Mouse (Mus musculus) mouse embryonic stem cell (cell line): ENCODE data around the gene Olfr2.
"Not testable (repeated sequence)": the region's sequence is repeated elsewhere in the genome, so short reads cannot be mapped to it uniquely, and the experiment has no call there.

Experiments
- in situ Hi-C, 2 experiments: fragments of 300-500 bp; cut with MboI; formaldehyde crosslinking; loops; 1 replicate in 1 of 2; 3 replicates in 1 of 2; pipeline ENCODE4 v1.14.3; 2019 to 2020; ENCODE audit warnings: low sequenced_read_pairs in 2 of 2, low pct_unique_long_range_greater_than_20kb in 1 of 2, mixed read lengths in 1 of 2; ENCODE audit not compliant: unreplicated experiment in 1 of 2

The Olfr2 gene

DNA sequence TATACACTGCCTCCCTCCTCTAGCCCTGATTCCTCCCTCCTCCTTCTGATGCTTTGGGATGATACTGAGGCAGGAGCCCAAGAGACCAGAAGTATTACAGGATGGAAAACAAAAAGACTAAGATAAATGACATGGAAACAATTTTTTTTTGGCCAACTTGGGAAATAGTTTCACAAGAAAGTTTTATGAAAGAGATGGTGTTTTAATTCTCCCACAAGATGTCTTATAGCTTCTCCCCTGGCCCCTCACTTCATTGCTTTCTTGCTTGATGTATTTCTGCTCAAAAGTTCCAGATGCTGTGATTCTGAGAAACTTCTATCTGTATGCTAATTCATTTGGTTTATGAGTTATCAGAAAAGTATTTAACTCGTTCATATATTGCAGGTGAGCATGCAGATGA is at the start of gene Olfr2:
Gene Olfr2 (minus strand): TSS at position 101 of the 400 bp plus-strand sequence.
- in situ Hi-C loops = no loop called here

- in situ Hi-C loops = no loop called here
These were observed 41.7 kb upstream of the Olfr2 start for GRCm38 (mm10) chr7:107047578-107047977.

DNA sequence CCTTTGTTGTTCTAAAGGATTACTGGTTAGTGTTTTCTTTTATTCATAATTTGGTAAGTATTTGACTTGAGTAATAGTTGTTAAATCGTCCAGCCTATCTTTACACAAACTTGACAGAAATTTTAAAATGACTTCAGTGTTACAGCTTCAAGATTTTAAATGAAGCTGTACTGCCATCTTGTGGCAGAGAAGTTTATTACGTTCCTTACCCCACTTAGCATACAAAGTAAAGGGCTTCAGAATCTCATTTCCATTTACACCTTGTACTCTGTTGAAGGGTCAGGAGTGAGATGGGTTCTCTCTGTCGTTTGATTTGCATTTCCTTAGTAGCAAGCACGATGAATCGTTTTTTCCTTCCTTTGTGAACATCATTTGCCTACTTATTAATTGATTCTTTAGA is 40.0 kb upstream of the Olfr2 start:
- in situ Hi-C loops = no loop called here

DNA sequence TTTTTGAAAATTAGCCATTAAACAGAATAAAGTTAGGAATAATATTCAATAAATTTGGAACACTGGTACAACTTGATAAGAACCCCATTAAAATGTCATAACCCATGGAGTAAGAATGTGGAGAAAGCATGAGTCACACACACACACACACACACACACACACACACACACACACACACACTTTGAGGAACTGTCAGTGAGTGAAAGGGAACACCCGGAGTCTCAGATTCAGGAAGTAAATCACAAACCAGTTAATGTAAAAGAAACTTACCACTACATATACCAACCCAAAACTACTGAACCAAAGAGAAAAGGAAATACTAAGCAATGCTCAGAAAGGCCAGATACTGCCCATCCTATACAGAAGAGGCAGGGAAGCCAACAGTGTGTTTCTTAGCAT is 38.5 kb upstream of the Olfr2 start:
- in situ Hi-C loops = no loop called here

DNA sequence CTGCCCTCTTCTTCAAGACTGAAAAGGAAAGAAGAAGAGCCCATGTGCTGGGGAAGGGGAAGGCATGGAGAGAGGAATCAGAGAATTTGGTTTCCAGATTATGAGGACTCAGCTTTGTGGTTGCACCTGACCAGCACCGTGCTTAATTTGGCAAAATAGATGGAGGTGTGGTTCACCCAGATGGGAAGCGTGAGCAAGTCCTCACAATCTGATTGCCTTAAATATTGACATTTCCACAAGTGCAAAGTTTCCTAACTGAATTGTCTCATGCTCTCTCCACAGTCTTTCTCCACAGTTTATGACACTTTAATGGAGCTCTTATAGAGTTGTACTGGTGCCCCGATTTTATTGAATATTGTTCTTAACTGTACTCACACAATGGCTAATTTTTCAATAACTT is 37.3 kb upstream of the Olfr2 start:
- in situ Hi-C loops = no loop called here

GRCm38 (mm10) chr7:107039934-107040563 is 34.2 kb upstream of the Olfr2 start:
- in situ Hi-C loops = no loop called here

DNA sequence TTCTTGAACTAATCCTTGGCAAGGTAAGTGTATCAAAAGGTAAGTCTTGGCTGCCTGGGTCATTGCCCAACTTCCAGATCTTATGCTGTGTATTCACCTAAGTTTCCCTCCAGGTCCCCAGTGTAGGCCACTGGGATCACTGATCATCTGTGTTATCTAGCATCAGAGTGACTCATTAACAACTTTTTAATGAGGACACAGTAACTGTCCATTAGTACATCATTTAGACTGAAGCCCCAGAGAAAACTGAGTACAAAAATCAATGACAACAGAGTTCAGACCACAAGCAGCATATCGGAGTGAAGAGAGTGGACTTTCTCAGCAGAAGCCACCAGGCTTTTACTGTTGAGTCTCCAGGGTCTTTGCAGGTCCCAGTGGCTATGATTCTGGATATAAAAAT is 25.0 kb upstream of the Olfr2 start, which contains the start of gene Olfr713:
Gene Olfr713 (plus strand): TSS at position 301 of the 400 bp plus-strand sequence.
- in situ Hi-C loops = no loop called here

DNA sequence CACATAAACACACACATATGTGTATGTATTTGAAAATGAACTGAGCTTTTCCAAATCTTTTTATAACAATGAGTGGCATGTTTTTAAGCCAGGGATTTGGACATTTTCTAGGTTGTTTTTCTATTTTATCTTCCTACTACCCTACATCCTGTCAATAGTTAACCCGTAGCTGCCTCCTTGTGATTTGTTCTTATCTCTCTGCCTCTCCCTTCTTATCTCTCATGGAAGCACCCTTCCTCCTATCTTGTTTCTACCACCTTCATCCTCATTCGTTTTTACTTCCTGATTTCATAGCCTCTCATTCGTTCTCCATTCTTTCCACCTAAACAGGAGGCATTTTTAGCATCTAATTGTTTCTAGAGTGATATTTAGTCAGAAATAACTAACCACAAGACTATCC is 1.7 kb downstream of the Olfr2 start:
- in situ Hi-C loops = no loop called here

GRCm38 (mm10) chr7:107000798-107001197 is 5.1 kb downstream of the Olfr2 start:
- in situ Hi-C loops = no loop called here

DNA sequence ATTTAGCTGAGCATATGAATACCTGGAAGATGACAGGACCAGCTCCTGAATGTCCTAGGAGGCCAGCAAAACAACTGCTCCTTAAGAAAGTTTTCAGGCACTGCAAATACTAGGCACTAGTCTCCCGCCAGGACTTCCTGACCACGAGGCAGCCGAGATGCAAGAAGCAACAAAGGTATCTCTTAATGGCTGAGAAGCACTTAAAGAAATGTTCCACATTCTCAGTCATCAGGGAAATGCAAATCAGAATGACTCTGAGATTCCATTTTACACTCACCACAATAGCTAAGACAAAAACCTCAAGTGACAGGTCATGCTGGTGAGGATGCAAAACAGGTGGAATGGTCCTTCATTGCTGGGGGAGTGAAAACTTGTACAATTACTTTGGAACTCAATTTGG is 20.6 kb downstream of the Olfr2 start:
- in situ Hi-C loops = no loop called here

DNA sequence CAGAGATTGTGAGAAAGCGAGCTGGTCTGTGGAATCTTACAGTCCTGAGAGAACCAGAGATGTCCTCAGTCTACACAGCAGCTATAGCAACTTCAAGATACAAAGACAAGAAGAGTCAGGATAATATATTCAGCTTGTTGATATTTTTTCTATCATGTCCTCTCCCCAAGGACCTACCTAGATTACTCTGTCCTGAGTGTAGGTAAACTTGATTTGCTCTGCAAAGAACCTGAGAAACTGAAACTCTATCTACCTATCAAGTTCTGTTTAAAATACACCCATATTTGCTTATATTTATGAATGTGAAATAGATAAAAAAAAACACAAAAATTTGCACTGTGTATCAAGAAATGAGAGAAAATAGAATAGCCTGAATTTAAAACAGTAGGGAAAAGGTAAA is 30.5 kb downstream of the Olfr2 start, which contains the start of gene Olfr711:
Gene Olfr711 (minus strand): TSS at position 101 of the 400 bp plus-strand sequence.
- in situ Hi-C loops = no loop called here

DNA sequence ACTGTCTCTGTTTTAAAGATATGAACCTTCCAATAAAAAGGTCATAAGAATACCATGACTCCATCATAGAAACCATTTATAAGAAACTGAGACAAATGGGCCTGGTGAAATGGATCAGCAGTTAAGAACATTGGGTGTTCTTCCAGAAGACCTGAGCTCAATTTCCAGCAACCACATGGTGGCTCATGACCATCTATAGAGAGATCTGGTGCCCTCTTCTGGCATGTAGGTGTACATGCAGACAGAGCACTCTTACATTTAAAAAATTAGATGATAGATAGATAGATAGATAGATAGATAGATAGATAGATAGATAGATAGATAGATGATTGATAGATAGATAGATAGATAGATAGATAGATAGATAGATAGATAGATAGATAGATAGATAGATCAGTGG is 38.4 kb downstream of the Olfr2 start:
- in situ Hi-C loops = not testable (repeated sequence)

DNA sequence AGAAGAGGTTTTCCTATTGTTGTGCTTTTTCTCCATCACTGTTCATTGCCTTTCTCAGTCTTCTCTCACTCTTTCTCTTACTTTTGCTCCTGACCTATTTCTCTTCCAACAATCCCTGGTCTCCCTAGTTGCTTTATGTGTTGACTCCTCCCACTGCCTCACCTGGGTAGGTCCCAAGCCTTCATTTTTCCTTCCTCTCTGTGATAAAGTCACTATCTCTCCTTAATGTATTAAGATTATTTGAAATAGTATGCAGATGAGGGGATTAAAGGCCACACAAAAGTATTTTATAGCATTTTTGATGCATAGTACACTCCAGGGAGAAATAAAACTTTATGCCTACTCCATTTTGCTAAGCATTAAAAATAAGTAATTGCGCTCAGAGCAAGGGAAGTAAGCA is 42.0 kb downstream of the Olfr2 start, which contains the start of gene Olfr6:
Gene Olfr6 (minus strand): TSS at position 101 of the 400 bp plus-strand sequence.
- in situ Hi-C loops = no loop called here

DNA sequence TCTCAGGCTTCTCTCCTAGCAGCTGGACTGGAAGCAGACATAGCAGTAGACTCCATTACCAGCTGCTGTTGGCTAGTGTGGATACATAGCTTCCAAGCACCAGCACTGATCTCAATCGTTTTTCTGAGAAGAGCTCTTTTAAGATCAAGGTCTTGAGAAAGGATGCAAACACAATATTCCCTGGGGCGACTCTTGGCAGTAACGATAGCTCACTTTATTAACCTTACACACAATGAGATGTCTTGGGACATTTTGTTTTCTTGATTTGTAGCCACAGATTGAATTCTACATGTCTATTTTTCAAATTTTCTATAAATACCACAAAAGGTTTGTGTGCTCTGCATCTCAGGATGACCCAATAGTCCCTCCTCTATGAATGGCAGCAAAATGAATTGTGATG is 57.7 kb downstream of the Olfr2 start, which contains the start of gene Olfr710:
Gene Olfr710 (minus strand): TSS at position 101 of the 400 bp plus-strand sequence.
- in situ Hi-C loops = no loop called here
